Mouse (Mus musculus) liver, adult 2 months (tissue): ENCODE data around the gene Baz2b. TPM values are rescaled to one million over a fixed set of nuclear protein-coding genes. Genes with fewer than 3 reads are reported as not detected.
A peak's percentile ranks its signal among the peaks of the same experiment; 100 is the strongest.

ENCODE experiments used
- DNase-seq: peaks from one replicate; pipeline ENCODE4 v3.0.0-alpha.2; 2011; ENCODE audit warnings: low read depth, low spot score; ENCODE audit errors: extremely low read depth
- H3K27ac ChIP-seq: fragments of 200-500 bp; replicated peaks from 2 replicates; pipeline ENCODE4 v1.5.1; 2012; ENCODE audit warnings: low read depth, mild to moderate bottlenecking, control low read depth, inconsistent platforms, low read length; ENCODE audit not compliant: insufficient read depth
- H3K27me3 ChIP-seq: fragments of 200-500 bp; 2 replicates; pipeline ENCODE4 v1.6.1; 2012; ENCODE audit warnings: mild to moderate bottlenecking, moderate library complexity, low read length, inconsistent platforms; ENCODE audit not compliant: control insufficient read depth, insufficient read depth
- H3K36me3 ChIP-seq: fragments of 200-500 bp; 2 replicates; pipeline ENCODE4 v1.6.1; 2012; ENCODE audit warnings: low read length, inconsistent platforms; ENCODE audit not compliant: control insufficient read depth, insufficient read depth
- H3K4me1 ChIP-seq: fragments of 200-500 bp; 2 replicates; pipeline ENCODE4 v1.6.1; 2011; ENCODE audit warnings: low read length; ENCODE audit not compliant: control insufficient read depth, insufficient read depth
- H3K4me3 ChIP-seq: fragments of 200-500 bp; 2 replicates; pipeline ENCODE4 v1.5.1; 2011; ENCODE audit warnings: low read depth, mild to moderate bottlenecking, control low read depth, low read length, moderate library complexity; ENCODE audit not compliant: insufficient read depth
- H3K79me2 ChIP-seq: fragments of 200-500 bp; 2 replicates; pipeline ENCODE4 v1.6.1; 2012; ENCODE audit warnings: inconsistent platforms, mild to moderate bottlenecking, low read length, moderate library complexity; ENCODE audit not compliant: control insufficient read depth, insufficient read depth
- H3K9ac ChIP-seq: fragments of 200-500 bp; 2 replicates; pipeline ENCODE4 v1.6.1; 2012; ENCODE audit warnings: low read depth, mild to moderate bottlenecking, control low read depth, inconsistent platforms, low read length
- CTCF ChIP-seq: fragments of 200-500 bp; IDR thresholded peaks from 2 replicates; pipeline ENCODE4 v1.5.1; 2011; ENCODE audit warnings: low read depth, low read length, control low read depth
- POLR2A ChIP-seq: fragments of 200-500 bp; IDR thresholded peaks from 2 replicates; pipeline ENCODE4 v1.6.1; 2011; ENCODE audit warnings: low read length, control low read depth; ENCODE audit not compliant: insufficient read depth; ENCODE audit errors: extremely low read depth
- WGBS: fragments of 180-500 bp; shearing (Covaris S2); methylation state at CpG from one replicate; pipeline ENCODE4 v1.1.7; 2018; 5-methylcytosine and 5-hydroxymethylcytosine counted together
- polyA plus RNA-seq: library from polyadenylated mRNA; depleted of rRNA; stranded (reverse); fragments of >200 nt; gene quantifications from 2 replicates; pipeline ENCODE4 v1.2.3, GENCODE M21; 2012
- total RNA-seq: library from RNA; depleted of rRNA; stranded (reverse); fragments of >200 nt; gene quantifications from 2 replicates; pipeline ENCODE4 v1.2.3, GENCODE M21; 2014

Gene Baz2b
- total and polyA plus RNA-seq, 2 experiments, result 4.8 to 23.5 TPM

- peaks cover 24% of the 10 kb centered on the region for H3K79me2 ChIP-seq
- H3K9ac ChIP-seq, result peak overlapping the region; percentile 78
- H3K27me3 ChIP-seq, result no peaks in the 10 kb centered on the region
- H3K27ac ChIP-seq, result peak overlapping the region; percentile 58
- TF ChIP-seq CTCF, result no peak
- TF ChIP-seq POLR2A, result no peak
- peak overlapping the region; percentile 100 for H3K4me3 ChIP-seq
- WGBS, result under 1% methylated on average over 31 of the region's 35 CpGs
- peaks cover 2% of the 10 kb centered on the region; the same call in 1 of the 2 replicates for H3K36me3 ChIP-seq
- peak; percentile 56 for DNase-seq
- H3K4me1 ChIP-seq, result peaks cover 17% of the 10 kb centered on the region
Measured at GRCm38 (mm10) chr2:60209122-60209611, 472 bp downstream of the Baz2b start.

- DNase-seq, result no peak
- no peak for TF ChIP-seq POLR2A
- TF ChIP-seq CTCF, result no peak
- Histone ChIP-seq H3K4me3 (no peak overlapping the region), H3K9ac (no peak overlapping the region), H3K79me2 (peaks cover 10% of the 10 kb centered on the region), H3K4me1 (peaks cover 7% of the 10 kb centered on the region; the same call in 1 of the 2 replicates), H3K27me3 (no peaks in the 10 kb centered on the region), H3K36me3 (peaks cover 2% of the 10 kb centered on the region; the same call in 1 of the 2 replicates), H3K27ac (no peak overlapping the region)
- 94% methylated on average over 6 of the region's 6 CpGs for WGBS
Measured at GRCm38 (mm10) chr2:60205795-60206194, 3.8 kb downstream of the Baz2b start.

DNA sequence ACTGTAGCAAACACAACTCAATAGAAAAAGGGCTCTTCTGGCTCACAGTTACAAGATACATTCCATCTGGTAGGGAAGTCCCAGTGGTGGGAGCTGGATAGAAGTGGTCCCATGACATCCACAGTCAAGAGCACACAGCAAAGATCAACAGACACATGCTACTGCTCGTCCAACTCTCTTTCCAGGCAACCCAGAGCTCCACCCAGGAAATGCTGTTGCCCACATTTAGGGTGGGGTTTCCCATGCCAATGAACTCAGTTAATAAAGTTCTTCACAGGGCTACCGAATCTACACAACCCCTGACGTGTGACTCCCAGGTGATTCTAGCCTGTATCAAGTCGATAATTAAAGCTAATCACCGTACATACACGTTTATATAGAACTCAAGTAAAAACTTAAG is 5.5 kb downstream of the Baz2b start:
- DNase-seq, result no peak
- Histone ChIP-seq H3K27ac (no peak overlapping the region), H3K4me3 (no peak overlapping the region), H3K27me3 (no peaks in the 10 kb centered on the region), H3K36me3 (peaks cover 2% of the 10 kb centered on the region; the same call in 1 of the 2 replicates), H3K79me2 (no peaks in the 10 kb centered on the region; the same call in 1 of the 2 replicates), H3K9ac (no peak overlapping the region), H3K4me1 (peaks cover 6% of the 10 kb centered on the region; the same call in 1 of the 2 replicates)
- 87% methylated on average over 6 of the region's 6 CpGs for WGBS
- no peak for TF ChIP-seq CTCF
- no peak for TF ChIP-seq POLR2A

- H3K27me3 ChIP-seq, result no peaks in the 10 kb centered on the region
- peaks cover 2% of the 10 kb centered on the region; the same call in 1 of the 2 replicates for H3K36me3 ChIP-seq
- TF ChIP-seq POLR2A (no peak), CTCF (no peak)
- WGBS, result 96% methylated on average over 4 of the region's 4 CpGs
- H3K9ac ChIP-seq, result no peak overlapping the region
- H3K79me2 ChIP-seq, result no peaks in the 10 kb centered on the region; the same call in 1 of the 2 replicates
- H3K4me1 ChIP-seq, result peaks cover 6% of the 10 kb centered on the region; the same call in 1 of the 2 replicates
- no peak overlapping the region for H3K4me3 ChIP-seq
- DNase-seq, result no peak
- no peak overlapping the region for H3K27ac ChIP-seq
Measured at GRCm38 (mm10) chr2:60203733-60204132, 5.9 kb downstream of the Baz2b start.

GRCm38 (mm10) chr2:60202900-60203530 is 6.6 kb downstream of the Baz2b start:
- Histone ChIP-seq H3K27me3 (no peaks in the 10 kb centered on the region), H3K4me1 (peaks cover 2% of the 10 kb centered on the region; the same call in 1 of the 2 replicates), H3K79me2 (no peaks in the 10 kb centered on the region; the same call in 1 of the 2 replicates), H3K36me3 (peaks cover 2% of the 10 kb centered on the region; the same call in 1 of the 2 replicates), H3K27ac (no peak overlapping the region), H3K4me3 (no peak overlapping the region), H3K9ac (no peak overlapping the region)
- TF ChIP-seq POLR2A, result no peak
- no peak for TF ChIP-seq CTCF
- 89% methylated on average over 8 of the region's 8 CpGs for WGBS
- no peak for DNase-seq

GRCm38 (mm10) chr2:60200667-60201066 is 9.0 kb downstream of the Baz2b start:
- peak; percentile 86 for TF ChIP-seq CTCF
- no peak for TF ChIP-seq POLR2A
- no peak for DNase-seq
- 73% methylated on average over 8 of the region's 8 CpGs for whole genome bisulfite sequencing
- Histone ChIP-seq H3K4me3 (no peak overlapping the region), H3K9ac (no peak overlapping the region), H3K27ac (no peak overlapping the region), H3K36me3 (no peaks in the 10 kb centered on the region), H3K27me3 (no peaks in the 10 kb centered on the region), H3K4me1 (no peaks in the 10 kb centered on the region), H3K79me2 (no peaks in the 10 kb centered on the region)
